Mouse (Mus musculus): ENCODE data around the gene Slc10a2. TPM values are rescaled to one million over a fixed set of nuclear protein-coding genes. Genes with fewer than 3 reads are reported as not detected.
"Not testable (repeated sequence)": the region's sequence is repeated elsewhere in the genome, so short reads cannot be mapped to it uniquely, and the experiment has no call there.

Slc10a2 gene
- not detected in 2 replicates for total RNA-seq (2014; rRNA removed; ENCODE audit: low replicate concordance)
- polyA plus RNA-seq (2015; fragmentation: Nextera tagmentation; extraction: Ambion mirVana): not detected in 2 replicates

DNA sequence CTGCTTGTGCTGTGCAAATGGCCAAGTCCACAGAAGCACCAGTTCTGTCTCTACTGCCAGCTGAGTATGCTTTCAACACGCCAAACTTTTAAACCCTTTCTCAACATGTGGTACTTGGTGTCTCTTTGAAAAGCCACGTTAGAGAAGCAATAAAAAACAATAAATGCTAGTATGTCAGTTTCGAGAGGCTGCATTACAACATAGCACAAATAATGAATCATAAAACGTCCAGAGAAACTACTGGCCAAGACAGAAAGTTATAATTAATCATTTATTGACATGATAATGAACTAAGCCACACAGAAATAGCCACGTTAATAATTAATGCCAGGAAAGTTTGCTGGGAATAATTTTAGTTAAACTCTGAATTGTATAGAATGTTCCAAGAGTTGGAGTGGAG lies at the start of gene Slc10a2:
Slc10a2 (minus strand) TSS at position 166 of the 400 bp plus-strand sequence.
- H3K9me3 ChIP-seq (replicated peaks; ENCODE audit: control insufficient read depth, low read length): no peaks in the 10 kb centered on the region
- no peak within 1 kb of the TSS for H3K4me3 ChIP-seq (ENCODE audit: low read depth, low read length)
- no peaks in the 10 kb centered on the region for H3K27me3 ChIP-seq (ENCODE audit: control insufficient read depth, insufficient read depth, low read length)
- ATAC-seq (ENCODE audit: insufficient read depth, low read depth) (no peak), DNase-seq (ENCODE audit: low spot score) (no peak)
- TF ChIP-seq CTCF (IDR thresholded peaks at IDR 0.05; ENCODE audit: low read depth) (no peak), EP300 (IDR thresholded peaks at IDR 0.05; ENCODE audit: low read depth) (no peak)
- WGBS: 49% methylated on average over 5 of the region's 5 CpGs
- no peak within 1 kb of the TSS for H3K27ac ChIP-seq (ENCODE audit: low read depth)
- no peak within 1 kb of the TSS for H3K4me2 ChIP-seq (ENCODE audit: low read depth, low read length)
- no peak within 1 kb of the TSS for H3K9ac ChIP-seq (replicated peaks; ENCODE audit: low read depth, low read length)
- no peaks in the 10 kb centered on the region for H3K36me3 ChIP-seq (replicated peaks; ENCODE audit: control insufficient read depth, insufficient read depth, low read length)
- no peaks in the 10 kb centered on the region for H3K4me1 ChIP-seq (ENCODE audit: control insufficient read depth, insufficient read depth)

DNA sequence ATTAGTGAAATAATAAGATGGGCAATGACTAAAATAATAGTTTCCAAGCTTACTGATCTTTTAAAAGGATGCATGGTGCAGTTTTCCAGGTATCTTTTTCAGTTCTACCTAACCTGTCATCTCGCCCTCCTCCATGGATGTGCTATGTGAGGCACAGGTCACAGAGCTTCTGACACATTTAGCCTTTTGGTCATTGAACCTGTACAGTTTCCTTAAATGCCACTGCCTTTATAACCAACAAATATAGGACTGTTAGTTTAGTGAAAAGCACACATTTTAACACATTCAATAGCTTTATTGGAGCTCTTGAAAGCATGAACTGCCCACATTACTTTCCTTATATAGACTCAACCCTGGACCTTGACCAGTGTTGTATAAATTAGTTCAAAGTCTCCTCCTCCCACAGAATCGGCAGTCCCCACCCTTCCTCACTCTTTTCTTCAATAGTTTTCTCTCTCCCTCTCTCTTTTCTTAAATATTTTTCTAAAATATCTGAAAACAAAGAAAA lies 24.2 kb upstream of the Slc10a2 start:
- H3K4me1 ChIP-seq (ENCODE audit: control insufficient read depth, insufficient read depth): no peaks in the 10 kb centered on the region
- ATAC-seq (ENCODE audit: insufficient read depth, low read depth) (no peak), DNase-seq (ENCODE audit: low spot score) (no peak)
- H3K9me3 ChIP-seq (replicated peaks; ENCODE audit: control insufficient read depth, low read length): no peaks in the 10 kb centered on the region
- H3K27me3 ChIP-seq (ENCODE audit: control insufficient read depth, insufficient read depth, low read length): no peaks in the 10 kb centered on the region
- TF ChIP-seq CTCF (IDR thresholded peaks at IDR 0.05; ENCODE audit: low read depth) (no peak), EP300 (IDR thresholded peaks at IDR 0.05; ENCODE audit: low read depth) (no peak)
- no peak overlapping the region for H3K4me3 ChIP-seq (ENCODE audit: low read depth, low read length)
- H3K36me3 ChIP-seq (replicated peaks; ENCODE audit: control insufficient read depth, insufficient read depth, low read length): no peaks in the 10 kb centered on the region
- WGBS: 58% methylated on average over 2 of the region's 2 CpGs
- H3K9ac ChIP-seq (replicated peaks; ENCODE audit: low read depth, low read length): no peak overlapping the region
- H3K27ac ChIP-seq (ENCODE audit: low read depth): no peak overlapping the region
- no peak overlapping the region for H3K4me2 ChIP-seq (ENCODE audit: low read depth, low read length)

DNA sequence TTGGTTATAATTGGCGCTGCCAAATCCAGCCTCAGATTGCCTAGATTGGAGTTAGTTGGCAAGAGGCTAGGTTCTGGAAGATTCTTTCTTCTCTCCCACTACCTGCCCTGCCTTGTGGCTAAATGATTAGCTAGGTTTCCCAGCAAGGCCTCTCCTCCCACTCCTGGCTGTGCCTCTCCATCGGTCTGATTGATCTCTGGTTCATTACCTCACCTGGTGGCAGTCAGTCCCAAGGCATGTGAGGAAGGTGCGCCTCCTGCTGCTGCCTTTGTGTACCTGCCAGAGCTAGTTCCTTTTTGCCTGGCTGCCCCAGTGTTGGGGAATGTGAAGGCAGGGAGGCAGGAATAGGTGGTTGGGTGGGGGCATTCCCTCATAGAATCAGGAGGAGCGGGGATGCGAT lies 1.7 kb upstream of the Slc10a2 start:
- Histone ChIP-seq H3K4me1 (ENCODE audit: control insufficient read depth, insufficient read depth) (no peaks in the 10 kb centered on the region), H3K27ac (ENCODE audit: low read depth) (no peak overlapping the region), H3K9me3 (replicated peaks; ENCODE audit: control insufficient read depth, low read length) (no peaks in the 10 kb centered on the region), H3K9ac (replicated peaks; ENCODE audit: low read depth, low read length) (no peak overlapping the region), H3K4me2 (ENCODE audit: low read depth, low read length) (no peak overlapping the region), H3K4me3 (ENCODE audit: low read depth, low read length) (no peak overlapping the region), H3K27me3 (ENCODE audit: control insufficient read depth, insufficient read depth, low read length) (no peaks in the 10 kb centered on the region), H3K36me3 (replicated peaks; ENCODE audit: control insufficient read depth, insufficient read depth, low read length) (no peaks in the 10 kb centered on the region)
- ATAC-seq (ENCODE audit: insufficient read depth, low read depth): no peak
- TF ChIP-seq EP300 (IDR thresholded peaks at IDR 0.05; ENCODE audit: low read depth) (no peak), CTCF (IDR thresholded peaks at IDR 0.05; ENCODE audit: low read depth) (no peak)
- 56% methylated on average over 5 of the region's 5 CpGs for WGBS
- DNase-seq (ENCODE audit: low spot score): no peak

DNA sequence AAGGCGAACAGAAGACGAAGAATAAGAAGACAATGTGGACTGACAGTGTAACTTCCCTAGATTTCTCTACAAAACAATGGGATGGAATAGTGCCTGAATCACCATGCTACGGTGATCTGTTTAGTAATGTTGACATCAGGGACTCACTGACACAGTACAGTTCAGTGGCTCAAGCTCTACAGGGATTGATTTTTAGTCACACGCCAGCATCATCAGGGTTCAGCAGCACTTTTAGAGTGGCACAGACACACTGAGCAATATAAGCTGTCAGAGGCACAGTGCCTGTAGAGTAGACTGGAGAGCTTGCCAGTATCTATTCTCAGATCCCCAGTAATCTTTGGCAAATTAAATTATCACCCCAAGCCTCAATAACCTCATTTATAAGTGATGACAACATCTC lies 9.8 kb downstream of the Slc10a2 start:
- no peaks in the 10 kb centered on the region for H3K4me1 ChIP-seq (ENCODE audit: control insufficient read depth, insufficient read depth)
- H3K9ac ChIP-seq (replicated peaks; ENCODE audit: low read depth, low read length): no peak overlapping the region
- H3K27me3 ChIP-seq (ENCODE audit: control insufficient read depth, insufficient read depth, low read length): no peaks in the 10 kb centered on the region
- no peak for TF ChIP-seq CTCF (IDR thresholded peaks at IDR 0.05; ENCODE audit: low read depth)
- TF ChIP-seq EP300 (IDR thresholded peaks at IDR 0.05; ENCODE audit: low read depth): no peak
- WGBS: 74% methylated on average over 4 of the region's 4 CpGs
- H3K4me3 ChIP-seq (ENCODE audit: low read depth, low read length): no peak overlapping the region
- H3K4me2 ChIP-seq (ENCODE audit: low read depth, low read length): no peak overlapping the region
- H3K27ac ChIP-seq (ENCODE audit: low read depth): no peak overlapping the region
- no peaks in the 10 kb centered on the region for H3K9me3 ChIP-seq (replicated peaks; ENCODE audit: control insufficient read depth, low read length)
- ATAC-seq (ENCODE audit: insufficient read depth, low read depth): no peak
- DNase-seq (ENCODE audit: low spot score): no peak
- H3K36me3 ChIP-seq (replicated peaks; ENCODE audit: control insufficient read depth, insufficient read depth, low read length): no peaks in the 10 kb centered on the region

- DNase-seq (ENCODE audit: low spot score); ATAC-seq (ENCODE audit: insufficient read depth, low read depth); H3K4me3 ChIP-seq (ENCODE audit: low read depth, low read length); H3K4me2 ChIP-seq (ENCODE audit: low read depth, low read length); H3K27me3 ChIP-seq (ENCODE audit: control insufficient read depth, insufficient read depth, low read length); H3K9me3 ChIP-seq (replicated peaks; ENCODE audit: control insufficient read depth, low read length); H3K36me3 ChIP-seq (replicated peaks; ENCODE audit: control insufficient read depth, insufficient read depth, low read length); H3K9ac ChIP-seq (replicated peaks; ENCODE audit: low read depth, low read length); H3K27ac ChIP-seq (ENCODE audit: low read depth); H3K4me1 ChIP-seq (ENCODE audit: control insufficient read depth, insufficient read depth): not testable (repeated sequence)
These were observed 11.2 kb downstream of the Slc10a2 start for GRCm38 (mm10) chr8:5093991-5094390.

DNA sequence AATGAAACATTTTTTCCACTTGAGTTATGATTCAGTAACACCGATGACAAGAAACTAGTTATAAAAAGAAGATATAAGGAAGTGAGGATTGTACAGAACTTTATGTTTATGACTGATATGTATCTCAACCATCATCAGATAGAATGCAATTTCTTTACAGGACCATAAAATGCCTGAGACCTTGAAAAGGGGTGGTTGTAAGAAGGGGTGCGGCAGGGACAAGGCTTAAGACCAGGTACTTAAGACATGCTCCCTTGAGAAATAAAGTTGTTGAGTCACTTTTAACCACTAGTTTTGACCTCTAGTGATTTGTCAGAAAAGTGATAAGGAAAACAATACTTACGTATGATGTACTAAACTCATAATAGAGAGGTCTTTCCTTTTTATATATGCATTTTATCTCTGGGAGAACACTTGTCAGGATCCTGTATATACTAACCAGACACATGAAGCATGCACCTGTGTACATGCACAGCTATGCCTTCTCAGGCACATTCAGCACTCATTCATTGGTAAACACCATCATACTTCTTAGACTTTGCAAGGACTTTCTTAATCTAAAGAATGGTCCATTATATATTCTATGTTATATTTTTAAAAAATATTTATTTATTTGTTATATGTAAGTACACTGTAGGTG lies 31.4 kb downstream of the Slc10a2 start:
- WGBS: 78% methylated on average over 3 of the region's 3 CpGs

More for the DNA sequence above, 31.4 kb downstream of the Slc10a2 start:
- Histone ChIP-seq H3K36me3 (replicated peaks; ENCODE audit: control insufficient read depth, insufficient read depth, low read length) (no peaks in the 10 kb centered on the region), H3K9ac (replicated peaks; ENCODE audit: low read depth, low read length) (no peak overlapping the region), H3K27ac (ENCODE audit: low read depth) (no peak overlapping the region), H3K9me3 (replicated peaks; ENCODE audit: control insufficient read depth, low read length) (no peaks in the 10 kb centered on the region), H3K4me2 (ENCODE audit: low read depth, low read length) (no peak overlapping the region), H3K4me3 (ENCODE audit: low read depth, low read length) (no peak overlapping the region), H3K27me3 (ENCODE audit: control insufficient read depth, insufficient read depth, low read length) (no peaks in the 10 kb centered on the region), H3K4me1 (ENCODE audit: control insufficient read depth, insufficient read depth) (no peaks in the 10 kb centered on the region)
- DNase-seq (ENCODE audit: low spot score) (no peak), ATAC-seq (ENCODE audit: insufficient read depth, low read depth) (no peak)
- TF ChIP-seq EP300 (IDR thresholded peaks at IDR 0.05; ENCODE audit: low read depth): no peak
- no peak for TF ChIP-seq CTCF (IDR thresholded peaks at IDR 0.05; ENCODE audit: low read depth)
